Mouse (Mus musculus) MEL (cell line): ENCODE measurements at regions not wholly inside any gene's neighbourhood (a gene's known extent, or its start where the extent isn't known, plus 50 kb on each side); places are given as distances from the start of the nearest gene placed in this dataset.

Experiments
- DNase-seq: peaks from one replicate; pipeline ENCODE4 v3.0.0; 2011; ENCODE audit warnings: low read depth, low spot score
- H3K27ac ChIP-seq: 2 replicates; pipeline ENCODE4 v1.5.1; 2012; ENCODE audit warnings: low read depth, mild to moderate bottlenecking, control low read depth, low read length, moderate library complexity; ENCODE audit not compliant: control insufficient read depth
- H3K27me3 ChIP-seq, 2 experiments: fragments of 150-350 bp in 1 of 2; sonication (generic) in 1 of 2; 2 replicates each; pipeline ENCODE4 v1.6.1; 2012; ENCODE audit warnings: low read length in 2 of 2, mild to moderate bottlenecking in 2 of 2, improper control_type of control experiment in 1 of 2, moderate library complexity in 1 of 2; ENCODE audit not compliant: insufficient read depth in 2 of 2, control insufficient read depth in 1 of 2
- H3K36me3 ChIP-seq, 2 experiments: 2 replicates each; pipeline ENCODE4 v1.6.1; 2012 to 2014; ENCODE audit warnings: low read length in 2 of 2, improper control_type of control experiment in 1 of 2, inconsistent platforms in 1 of 2, mild to moderate bottlenecking in 1 of 2; ENCODE audit not compliant: insufficient read depth in 2 of 2, control insufficient read depth in 1 of 2
- H3K4me1 ChIP-seq, 2 experiments: fragments of 150-350 bp in 1 of 2; sonication (generic) in 1 of 2; 2 replicates each; pipeline ENCODE4 v1.6.1; 2012; ENCODE audit warnings: low read length in 2 of 2, improper control_type of control experiment in 1 of 2, mild to moderate bottlenecking in 1 of 2; ENCODE audit not compliant: insufficient read depth in 2 of 2, control insufficient read depth in 1 of 2
- H3K4me3 ChIP-seq, 2 experiments: fragments of 150-350 bp in 1 of 2; sonication (generic) in 1 of 2; 2 replicates each; pipeline ENCODE4 v1.5.1; 2012; ENCODE audit warnings: low read depth in 2 of 2, low read length in 2 of 2, mild to moderate bottlenecking in 2 of 2, moderate library complexity in 2 of 2, control low read depth in 1 of 2, improper control_type of control experiment in 1 of 2; ENCODE audit not compliant: control insufficient read depth in 1 of 2, insufficient read depth in 1 of 2
- H3K79me2 ChIP-seq: 2 replicates; pipeline ENCODE4 v1.6.1; 2012; ENCODE audit warnings: mild to moderate bottlenecking, low read length, moderate library complexity; ENCODE audit not compliant: control insufficient read depth, poor library complexity, insufficient read depth
- H3K9ac ChIP-seq: 2 replicates; pipeline ENCODE4 v1.6.1; 2012; ENCODE audit warnings: low read depth, mild to moderate bottlenecking, control low read depth, low read length, moderate library complexity; ENCODE audit not compliant: control insufficient read depth, poor library complexity, severe bottlenecking
- H3K9me3 ChIP-seq: fragments of 150-350 bp; sonication (generic); replicated peaks from 2 replicates; pipeline ENCODE4 v1.6.1; 2012; ENCODE audit warnings: mild to moderate bottlenecking, low read length, improper control_type of control experiment, moderate library complexity; ENCODE audit not compliant: insufficient read depth
- CHD1 ChIP-seq: IDR thresholded peaks from 2 replicates; pipeline ENCODE4 v1.6.1; 2012; ENCODE audit warnings: low read depth, mild to moderate bottlenecking, inconsistent platforms, low read length, improper control_type of control experiment
- CHD2 ChIP-seq: IDR thresholded peaks from 2 replicates; pipeline ENCODE4 v1.6.1; 2011; ENCODE audit warnings: low read length, improper control_type of control experiment
- EP300 ChIP-seq, 2 experiments: IDR thresholded peaks; 2 replicates each; pipeline ENCODE4 v1.6.1; 2011; ENCODE audit warnings: improper control_type of control experiment in 2 of 2, low read length in 2 of 2, low read depth in 1 of 2, mild to moderate bottlenecking in 1 of 2
- ETS1 ChIP-seq: IDR thresholded peaks from 2 replicates; pipeline ENCODE4 v1.6.1; 2012; ENCODE audit warnings: low read depth, mild to moderate bottlenecking, inconsistent platforms, low read length, improper control_type of control experiment, moderate library complexity
- GABPA ChIP-seq: IDR thresholded peaks from 2 replicates; pipeline ENCODE4 v1.6.1; 2012; ENCODE audit warnings: low read depth, mild to moderate bottlenecking, inconsistent platforms, low read length, improper control_type of control experiment, moderate library complexity
- HCFC1 ChIP-seq: IDR thresholded peaks from 2 replicates; pipeline ENCODE4 v1.6.1; 2012; ENCODE audit warnings: low read depth, mild to moderate bottlenecking, inconsistent platforms, low read length, improper control_type of control experiment, moderate library complexity
- JUND ChIP-seq: IDR thresholded peaks from 2 replicates; pipeline ENCODE4 v1.6.1; 2011; ENCODE audit warnings: low read depth, mild to moderate bottlenecking, improper control_type of control experiment, low read length
- MAFK ChIP-seq: IDR thresholded peaks from 2 replicates; pipeline ENCODE4 v1.6.1; 2011; ENCODE audit warnings: low read depth, mild to moderate bottlenecking, low read length, improper control_type of control experiment, borderline replicate concordance
- MXI1 ChIP-seq: IDR thresholded peaks from 2 replicates; pipeline ENCODE4 v1.6.1; 2011; ENCODE audit warnings: mild to moderate bottlenecking, low read depth, low read length, improper control_type of control experiment
- MYC ChIP-seq: IDR thresholded peaks from 2 replicates; pipeline ENCODE4 v1.6.1; 2011; ENCODE audit warnings: low read depth, mild to moderate bottlenecking, low read length, improper control_type of control experiment, moderate library complexity
- NELFE ChIP-seq: IDR thresholded peaks from 2 replicates; pipeline ENCODE4 v1.6.1; 2011; ENCODE audit warnings: low read depth, low read length, improper control_type of control experiment
- POLR2A ChIP-seq, 2 experiments: IDR thresholded peaks; 2 replicates each; pipeline ENCODE4 v1.6.1; 2011 to 2012; ENCODE audit warnings: low read length in 2 of 2, mild to moderate bottlenecking in 2 of 2, control low read depth in 1 of 2, improper control_type of control experiment in 1 of 2, low read depth in 1 of 2, moderate library complexity in 1 of 2; ENCODE audit not compliant: control insufficient read depth in 1 of 2, insufficient read depth in 1 of 2, poor library complexity in 1 of 2
- POLR2AphosphoS5 ChIP-seq: IDR thresholded peaks from 2 replicates; pipeline ENCODE4 v1.6.1; 2012; ENCODE audit warnings: low read depth, borderline replicate concordance, mild to moderate bottlenecking, inconsistent platforms, low read length, moderate library complexity, mixed read lengths
- RCOR1 ChIP-seq: IDR thresholded peaks from 2 replicates; pipeline ENCODE4 v1.6.1; 2012; ENCODE audit warnings: low read depth, mild to moderate bottlenecking, inconsistent platforms, low read length, improper control_type of control experiment
- SMC3 ChIP-seq: IDR thresholded peaks from 2 replicates; pipeline ENCODE4 v1.6.1; 2011; ENCODE audit warnings: low read depth, low read length, improper control_type of control experiment
- TAL1 ChIP-seq: IDR thresholded peaks from 2 replicates; pipeline ENCODE4 v1.6.1; 2012; ENCODE audit warnings: mild to moderate bottlenecking, inconsistent platforms, low read length, moderate library complexity, mixed read lengths
- TCF12 ChIP-seq: IDR thresholded peaks from 2 replicates; pipeline ENCODE4 v1.6.1; 2014; ENCODE audit warnings: low read depth, mild to moderate bottlenecking, inconsistent platforms, low read length, improper control_type of control experiment, moderate library complexity
- UBTF ChIP-seq: IDR thresholded peaks from 2 replicates; pipeline ENCODE4 v1.6.1; 2012; ENCODE audit warnings: low read depth, mild to moderate bottlenecking, inconsistent platforms, low read length, improper control_type of control experiment, moderate library complexity, borderline replicate concordance; ENCODE audit not compliant: insufficient read depth
- USF2 ChIP-seq, 2 experiments: IDR thresholded peaks; 2 replicates each; pipeline ENCODE4 v1.6.1; 2011 to 2012; ENCODE audit warnings: improper control_type of control experiment in 2 of 2, low read length in 2 of 2, borderline replicate concordance in 1 of 2, inconsistent platforms in 1 of 2, low read depth in 1 of 2, mild to moderate bottlenecking in 1 of 2; ENCODE audit not compliant: insufficient read depth in 1 of 2
- ZC3H11A ChIP-seq: IDR thresholded peaks from 2 replicates; pipeline ENCODE4 v1.6.1; 2012; ENCODE audit warnings: low read depth, mild to moderate bottlenecking, inconsistent platforms, low read length, improper control_type of control experiment
- ZMIZ1 ChIP-seq: IDR thresholded peaks from 2 replicates; pipeline ENCODE4 v1.6.1; 2012; ENCODE audit warnings: low read depth, mild to moderate bottlenecking, inconsistent platforms, low read length, improper control_type of control experiment, moderate library complexity
- ZNF384 ChIP-seq: IDR thresholded peaks from 2 replicates; pipeline ENCODE4 v1.6.1; 2012; ENCODE audit warnings: low read depth, mild to moderate bottlenecking, inconsistent platforms, low read length, improper control_type of control experiment

DNA sequence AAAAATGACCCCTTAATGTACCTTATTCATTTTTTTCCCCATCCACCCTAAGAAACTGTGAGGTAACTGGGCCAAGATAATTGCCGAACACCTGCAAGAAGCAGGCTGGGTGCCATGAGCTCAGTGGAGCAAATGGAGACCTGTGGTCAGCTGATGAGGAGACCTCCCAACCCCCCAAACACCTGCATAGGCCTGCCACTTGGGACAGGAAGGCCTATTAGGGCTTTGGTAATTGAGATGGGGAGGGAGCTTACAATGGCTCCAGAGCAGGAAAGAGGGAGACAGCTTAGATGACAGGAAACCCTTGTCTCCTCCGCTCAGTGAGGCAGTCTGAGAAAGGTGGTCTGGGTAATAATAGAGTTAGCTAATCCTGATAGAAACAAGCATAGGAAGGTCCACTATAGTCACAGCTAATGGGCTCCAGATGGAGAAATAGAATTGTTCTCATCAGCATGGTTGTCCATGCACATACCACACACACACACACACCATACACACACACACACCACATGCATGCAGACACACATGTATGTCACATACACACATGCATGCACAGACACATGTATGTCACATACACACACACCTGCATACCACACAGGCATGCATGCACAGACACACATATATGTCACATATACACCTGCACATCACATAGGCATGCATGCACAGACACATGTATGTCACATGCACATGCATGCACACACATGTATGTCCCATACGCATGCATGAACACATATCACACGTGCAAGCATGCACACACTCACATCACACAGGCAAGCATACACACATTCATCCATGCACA is 270.2 kb upstream of the Habp2 start:
- peak; percentile 77; the same call in 1 of the 2 replicates for TF ChIP-seq POLR2AphosphoS5
- no peak for TF ChIP-seq HCFC1
- Histone ChIP-seq H3K79me2 (no peaks in the 10 kb centered on the region), H3K27me3 (no peaks in the 10 kb centered on the region), H3K9me3 (no peaks in the 10 kb centered on the region), H3K4me1 (no peaks in the 10 kb centered on the region), H3K36me3 (no peaks in the 10 kb centered on the region), H3K4me3 (no peak overlapping the region), H3K27ac (no peak overlapping the region), H3K9ac (no peak overlapping the region)
- DNase-seq = no peak

DNA sequence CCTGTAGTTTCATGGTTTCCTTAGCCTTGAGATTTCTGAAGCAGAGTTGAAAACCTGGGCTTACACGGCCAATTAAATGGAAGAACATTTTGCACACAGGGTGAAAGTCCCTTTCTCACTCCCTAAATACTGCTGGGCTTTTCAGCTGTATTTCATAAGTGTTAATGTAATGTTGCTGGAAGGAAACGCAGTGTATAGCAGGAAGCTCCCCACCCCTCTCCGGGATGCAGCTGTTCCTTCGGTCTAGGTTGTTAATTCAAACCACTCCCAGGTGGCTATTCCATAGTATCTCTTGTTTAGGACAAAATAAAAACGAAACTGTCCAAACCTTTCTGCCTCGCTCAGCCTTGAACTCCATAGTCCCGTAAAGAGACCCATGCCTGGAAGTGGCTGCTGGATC is 269.4 kb upstream of the Habp2 start:
- no peaks in the 10 kb centered on the region for H3K9me3 ChIP-seq
- no peaks in the 10 kb centered on the region for H3K27me3 ChIP-seq
- TF ChIP-seq TCF12 (no peak), SMC3 (no peak), RCOR1 (no peak), ZC3H11A (no peak)
- H3K4me1 ChIP-seq = no peaks in the 10 kb centered on the region
- H3K27ac ChIP-seq = no peak overlapping the region
- H3K36me3 ChIP-seq = no peaks in the 10 kb centered on the region
- H3K9ac ChIP-seq = no peak overlapping the region
- DNase-seq = no peak
- H3K4me3 ChIP-seq = no peak overlapping the region
- H3K79me2 ChIP-seq = no peaks in the 10 kb centered on the region

DNA sequence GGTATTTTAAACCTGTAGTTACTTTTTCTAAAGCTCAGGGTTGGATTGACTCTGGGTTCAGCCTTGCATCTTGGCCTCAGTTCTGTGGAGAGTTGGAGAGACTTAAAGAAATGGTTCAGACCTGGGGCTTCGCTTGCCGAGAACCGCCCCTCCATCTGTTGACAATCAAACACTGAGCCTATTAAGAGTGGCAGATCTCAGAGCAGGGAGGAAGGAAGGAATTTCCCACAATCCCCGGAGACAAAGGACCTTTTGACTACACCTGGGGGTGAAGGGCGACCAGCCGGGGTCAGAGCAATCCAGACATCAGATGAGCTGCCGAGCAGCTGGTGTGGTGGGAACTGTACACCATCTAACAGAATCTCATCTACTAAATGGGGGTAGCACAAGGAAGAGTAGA is 267.8 kb upstream of the Habp2 start:
- no peaks in the 10 kb centered on the region for H3K79me2 ChIP-seq
- H3K9ac ChIP-seq = no peak overlapping the region
- no peaks in the 10 kb centered on the region for H3K4me1 ChIP-seq
- H3K36me3 ChIP-seq = no peaks in the 10 kb centered on the region
- H3K27ac ChIP-seq = no peak overlapping the region
- no peak overlapping the region for H3K4me3 ChIP-seq
- H3K27me3 ChIP-seq = peaks cover 0 to 1% of the 10 kb centered on the region in 2 experiments; a peak in 1 of 4 replicates
- H3K9me3 ChIP-seq = no peaks in the 10 kb centered on the region
- DNase-seq = no peak
- TF ChIP-seq MYC (no peak), EP300 (IDR thresholded peaks at IDR 0.05; ENCODE audit: low read depth in 1 of 2, low read length in 2 of 2) (no peak), CHD2 (no peak), TAL1 (no peak), ZNF384 (no peak), ETS1 (no peak), JUND (no peak), SMC3 (no peak), MXI1 (no peak), NELFE (no peak), ZC3H11A (no peak), ZMIZ1 (no peak), HCFC1 (no peak), GABPA (no peak), USF2 (IDR thresholded peaks at IDR 0.05; ENCODE audit: borderline replicate concordance in 1 of 2, insufficient read depth in 1 of 2, low read depth in 1 of 2, low read length in 2 of 2) (no peak), POLR2A (IDR thresholded peaks at IDR 0.05; ENCODE audit: control insufficient read depth in 1 of 2, insufficient read depth in 1 of 2, low read depth in 1 of 2, low read length in 2 of 2, poor library complexity in 1 of 2) (no peak), CHD1 (no peak), UBTF (no peak), MAFK (no peak)
